Mouse (Mus musculus) liver, postnatal 0 days (tissue): ENCODE data around the gene Chrm3.

Experiments used
- CTCF ChIP-seq: sonication (generic); IDR thresholded peaks from 2 replicates; pipeline ENCODE4 v1.5.1; 2016; ENCODE audit warnings: antibody characterized with exemption, low read depth
- EP300 ChIP-seq: IDR thresholded peaks from 2 replicates; pipeline ENCODE4 v1.6.1; 2016; ENCODE audit warnings: antibody characterized with exemption, low read depth, mild to moderate bottlenecking

- TF ChIP-seq CTCF (peak; percentile 78), EP300 (no peak)
These were observed 478.0 kb downstream of the Chrm3 start for GRCm38 (mm10) chr13:9882362-9883282.
